Mouse (Mus musculus) forebrain, embryonic 15.5 days (tissue): ENCODE data around the gene Kpnb1. TPM values are rescaled to one million over a fixed set of nuclear protein-coding genes. Genes with fewer than 3 reads are reported as not detected.

Experiments used
- ATAC-seq: fragments of 200-750 bp; cut with Nextera tagmentation; replicated peaks from 2 replicates; pipeline ENCODE4 v1.8.0; 2017; ENCODE audit warnings: mild to moderate bottlenecking, moderate TSS enrichment, moderate library complexity
- H3K27ac ChIP-seq: fragments of 300-500 bp; sonication (generic); replicated peaks from 2 replicates; pipeline ENCODE4 v1.5.1; 2015; ENCODE audit warnings: mild to moderate bottlenecking, inconsistent platforms
- H3K27me3 ChIP-seq: fragments of 300-500 bp; sonication (generic); 2 replicates; pipeline ENCODE4 v1.6.1; 2015; ENCODE audit warnings: inconsistent platforms
- H3K36me3 ChIP-seq: fragments of 300-500 bp; sonication (generic); 2 replicates; pipeline ENCODE4 v1.6.1; 2015; ENCODE audit warnings: mild to moderate bottlenecking, inconsistent platforms
- H3K4me1 ChIP-seq: fragments of 300-500 bp; sonication (generic); 2 replicates; pipeline ENCODE4 v1.6.1; 2015; ENCODE audit warnings: inconsistent platforms
- H3K4me2 ChIP-seq: fragments of 300-500 bp; sonication (generic); replicated peaks from 2 replicates; pipeline ENCODE4 v1.6.1; 2015; ENCODE audit warnings: mild to moderate bottlenecking, inconsistent platforms
- H3K4me3 ChIP-seq: fragments of 300-500 bp; sonication (generic); 2 replicates; pipeline ENCODE4 v1.5.1; 2015; ENCODE audit warnings: mild to moderate bottlenecking, inconsistent platforms
- H3K9ac ChIP-seq: fragments of 300-500 bp; sonication (generic); replicated peaks from 2 replicates; pipeline ENCODE4 v1.6.1; 2015; ENCODE audit warnings: mild to moderate bottlenecking, inconsistent platforms
- H3K9me3 ChIP-seq: fragments of 300-500 bp; sonication (generic); 2 replicates; pipeline ENCODE4 v1.6.1; 2016; ENCODE audit warnings: inconsistent platforms
- WGBS: fragments of 180-500 bp; shearing (Covaris S2); methylation state at CpG from one replicate; pipeline ENCODE4 v1.1.7; 2015; ENCODE audit warnings: mixed read lengths; 5-methylcytosine and 5-hydroxymethylcytosine counted together
- polyA plus RNA-seq: library from polyadenylated mRNA; unstranded; fragments of >200 nt; fragmentation: Nextera tagmentation; extraction: Ambion mirVana; gene quantifications from 2 replicates; pipeline ENCODE4 v1.2.1, GENCODE M21; 2015

Kpnb1 gene
- polyA plus RNA-seq, 1 experiment from 2014 or later: 41.8 TPM

DNA sequence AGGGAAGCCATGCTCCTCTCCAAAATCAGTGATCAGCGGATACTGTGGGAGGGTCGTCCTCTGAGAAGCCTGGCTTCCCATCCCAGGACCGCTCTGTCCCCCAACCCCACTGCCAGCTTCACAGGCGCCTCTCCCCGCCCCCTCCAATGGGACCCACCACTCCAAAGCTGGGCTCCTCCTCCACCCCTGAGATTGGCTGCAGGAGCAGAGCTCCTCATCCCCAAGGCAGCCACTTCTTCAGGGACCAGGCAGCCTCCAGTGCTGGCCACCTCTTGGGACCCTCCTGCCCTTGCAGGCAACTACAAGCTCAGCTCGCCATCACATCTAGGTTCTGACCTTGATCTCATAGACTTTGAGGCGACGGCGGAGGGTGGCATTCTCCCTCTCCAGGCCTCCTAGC is 38.7 kb downstream of the Kpnb1 start:
- Histone ChIP-seq H3K4me2 (no peak overlapping the region), H3K36me3 (peaks cover 22% of the 10 kb centered on the region), H3K9ac (no peak overlapping the region), H3K4me1 (peaks cover 39% of the 10 kb centered on the region), H3K4me3 (peak overlapping the region; percentile 0; the same call in 1 of the 2 replicates), H3K9me3 (no peaks in the 10 kb centered on the region), H3K27me3 (no peaks in the 10 kb centered on the region), H3K27ac (no peak overlapping the region)
- 33% methylated on average over 9 of the region's 9 CpGs for WGBS
- ATAC-seq: no peak

GRCm38 (mm10) chr11:97148591-97148990 is 39.1 kb downstream of the Kpnb1 start:
- 33% methylated on average over 12 of the region's 12 CpGs for WGBS
- H3K9me3 ChIP-seq: no peaks in the 10 kb centered on the region
- H3K4me1 ChIP-seq: peaks cover 39% of the 10 kb centered on the region
- H3K27ac ChIP-seq: no peak overlapping the region
- H3K9ac ChIP-seq: no peak overlapping the region
- peaks cover 22% of the 10 kb centered on the region for H3K36me3 ChIP-seq
- H3K4me3 ChIP-seq: no peak overlapping the region
- ATAC-seq: no peak
- no peak overlapping the region for H3K4me2 ChIP-seq
- H3K27me3 ChIP-seq: no peaks in the 10 kb centered on the region

DNA sequence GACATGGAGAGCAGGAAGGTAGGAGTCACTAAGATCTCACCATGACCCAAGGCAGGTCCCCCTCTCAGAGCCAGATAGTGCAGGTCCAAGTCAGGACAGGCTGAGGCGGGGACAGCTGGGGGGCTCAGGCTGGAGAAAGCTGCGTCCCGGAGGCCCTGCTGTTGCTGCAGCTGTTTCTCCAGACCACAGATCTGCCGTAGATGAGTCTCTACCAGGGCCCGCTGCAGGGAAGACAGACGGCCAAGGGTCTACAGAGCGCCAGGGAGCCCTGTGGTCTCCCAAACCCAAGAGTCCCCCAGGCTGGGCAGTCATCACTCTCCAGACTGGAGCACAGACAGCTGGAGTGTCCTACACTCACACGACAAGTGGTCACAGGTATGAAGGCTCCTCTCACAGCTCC is 40.3 kb downstream of the Kpnb1 start:
- ATAC-seq: no peak
- no peak overlapping the region for H3K4me2 ChIP-seq
- H3K4me1 ChIP-seq: peaks cover 33% of the 10 kb centered on the region
- no peak overlapping the region for H3K4me3 ChIP-seq
- H3K27me3 ChIP-seq: no peaks in the 10 kb centered on the region
- no peaks in the 10 kb centered on the region for H3K9me3 ChIP-seq
- peaks cover 26% of the 10 kb centered on the region for H3K36me3 ChIP-seq
- 87% methylated on average over 8 of the region's 8 CpGs for WGBS
- H3K27ac ChIP-seq: no peak overlapping the region
- H3K9ac ChIP-seq: no peak overlapping the region

DNA sequence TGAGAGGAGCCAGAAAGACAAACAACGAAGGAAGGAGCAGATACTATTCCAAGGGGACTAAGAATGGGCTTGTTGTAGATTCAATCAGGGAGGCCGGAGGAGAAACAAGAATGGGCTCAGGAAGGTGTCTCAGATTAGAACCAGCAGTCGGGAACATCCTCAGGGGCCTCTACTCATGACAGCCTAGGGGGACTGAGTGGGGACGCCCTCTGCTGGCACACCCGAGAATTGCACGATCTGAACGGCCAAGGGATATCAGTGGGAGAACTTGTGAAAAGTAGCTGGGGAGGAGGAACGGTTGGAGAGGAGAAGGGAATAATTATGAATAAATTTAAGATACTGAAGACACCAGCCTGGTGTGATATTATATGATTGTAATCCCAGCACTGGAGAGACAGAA is 41.0 kb downstream of the Kpnb1 start:
- H3K27ac ChIP-seq: no peak overlapping the region
- H3K9me3 ChIP-seq: no peaks in the 10 kb centered on the region
- H3K4me2 ChIP-seq: no peak overlapping the region
- H3K27me3 ChIP-seq: no peaks in the 10 kb centered on the region
- no peak for ATAC-seq
- H3K36me3 ChIP-seq: peaks cover 26% of the 10 kb centered on the region
- 12% methylated on average over 8 of the region's 8 CpGs for WGBS
- H3K4me3 ChIP-seq: no peak overlapping the region
- H3K4me1 ChIP-seq: peaks cover 27% of the 10 kb centered on the region
- H3K9ac ChIP-seq: no peak overlapping the region

GRCm38 (mm10) chr11:97145951-97146350 is 41.7 kb downstream of the Kpnb1 start:
- H3K4me3 ChIP-seq: no peak overlapping the region
- H3K36me3 ChIP-seq: peaks cover 26% of the 10 kb centered on the region
- ATAC-seq: no peak
- H3K27ac ChIP-seq: no peak overlapping the region
- no peaks in the 10 kb centered on the region; the same call in 1 of the 2 replicates for H3K27me3 ChIP-seq
- H3K9me3 ChIP-seq: no peaks in the 10 kb centered on the region
- no peak overlapping the region for H3K9ac ChIP-seq
- 84% methylated on average over 9 of the region's 9 CpGs for WGBS
- H3K4me2 ChIP-seq: no peak overlapping the region
- H3K4me1 ChIP-seq: peaks cover 25% of the 10 kb centered on the region

DNA sequence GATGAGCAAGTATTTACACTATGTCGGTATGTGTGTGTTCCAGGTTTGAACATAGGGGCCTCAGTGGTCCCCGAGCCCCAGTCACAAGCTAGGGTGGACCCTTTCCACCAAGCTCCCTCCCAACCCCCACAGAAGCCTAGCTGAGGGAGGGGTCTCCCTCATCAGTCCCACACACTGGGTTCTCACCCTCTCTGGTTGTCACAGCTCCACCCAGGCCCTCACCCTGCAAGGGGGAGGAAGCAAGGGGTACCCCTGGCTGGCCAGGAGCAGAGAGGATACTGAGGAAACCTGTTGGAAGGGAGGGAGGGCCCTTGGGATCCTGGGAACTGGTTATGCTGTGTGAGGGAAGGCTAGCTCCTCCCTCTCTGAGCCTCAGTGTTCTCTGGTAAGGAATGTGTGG is 42.4 kb downstream of the Kpnb1 start:
- WGBS: 89% methylated on average over 2 of the region's 2 CpGs
- Histone ChIP-seq H3K36me3 (peaks cover 26% of the 10 kb centered on the region), H3K9me3 (no peaks in the 10 kb centered on the region), H3K9ac (no peak overlapping the region), H3K4me3 (no peak overlapping the region), H3K4me1 (peaks cover 24% of the 10 kb centered on the region), H3K27ac (no peak overlapping the region), H3K4me2 (no peak overlapping the region), H3K27me3 (no peaks in the 10 kb centered on the region; the same call in 1 of the 2 replicates)
- no peak for ATAC-seq

DNA sequence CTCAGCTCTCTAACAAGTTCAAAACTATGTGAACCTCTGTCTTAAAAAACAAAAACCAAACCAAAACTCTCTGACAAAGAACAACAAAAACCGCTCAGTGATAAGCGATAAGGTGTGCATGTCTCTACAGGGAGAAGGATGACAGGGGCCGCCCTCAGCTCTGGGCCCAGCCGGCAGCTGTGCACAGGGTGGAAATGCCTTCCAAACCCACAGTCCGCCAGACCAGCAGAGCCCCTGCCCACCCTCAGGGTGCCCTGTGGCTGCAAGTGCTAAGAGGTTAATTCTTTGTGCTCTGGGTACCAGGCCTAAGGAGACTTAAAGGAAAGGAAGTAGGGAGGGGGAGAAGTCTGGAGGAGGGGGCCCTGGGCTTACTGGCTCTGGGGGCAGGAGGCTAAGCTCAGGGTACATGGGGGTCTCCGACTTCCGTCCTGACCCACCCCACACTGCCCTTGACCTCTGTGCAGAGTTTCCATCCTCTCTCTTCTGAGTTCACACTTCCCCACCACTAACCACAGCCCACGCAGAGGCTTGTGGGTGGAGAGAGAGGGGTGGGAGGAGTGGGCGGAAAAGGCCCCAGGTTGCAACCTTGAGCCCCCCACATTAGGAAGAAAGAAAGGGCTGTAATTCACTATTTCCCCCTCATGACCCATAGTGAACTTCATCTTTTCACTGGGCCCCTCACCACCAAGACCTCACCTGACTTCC is 44.3 kb downstream of the Kpnb1 start:
- no peak for ATAC-seq
- Histone ChIP-seq H3K4me1 (peaks cover 19% of the 10 kb centered on the region), H3K4me2 (no peak overlapping the region), H3K9ac (no peak overlapping the region), H3K36me3 (peaks cover 26% of the 10 kb centered on the region), H3K27me3 (peaks cover 3% of the 10 kb centered on the region; the same call in 1 of the 2 replicates), H3K9me3 (no peaks in the 10 kb centered on the region), H3K4me3 (no peak overlapping the region), H3K27ac (no peak overlapping the region)
- WGBS: 85% methylated on average over 9 of the region's 9 CpGs

DNA sequence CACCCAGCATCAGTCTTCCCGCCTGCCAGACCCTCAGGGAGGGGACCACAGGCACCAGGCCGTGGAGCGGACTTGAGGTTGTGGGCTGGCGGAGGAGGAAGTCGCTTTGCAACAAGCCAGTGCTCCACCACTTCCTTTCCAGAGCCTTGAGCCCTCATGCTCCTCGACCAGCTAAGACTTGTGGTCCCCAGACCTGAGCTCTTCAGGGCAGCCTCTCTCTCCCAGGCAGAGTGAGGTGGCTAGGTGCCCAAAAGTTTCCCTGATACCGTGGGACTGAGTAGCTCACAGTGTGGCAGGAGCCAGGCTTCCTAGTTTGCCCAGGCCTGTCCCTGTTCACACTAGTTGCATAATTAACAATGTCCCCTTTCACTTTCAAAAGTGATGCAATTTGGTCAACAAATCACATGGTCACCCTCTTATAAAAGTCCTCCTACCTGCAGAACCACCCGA is 45.5 kb downstream of the Kpnb1 start:
- ATAC-seq: no peak
- Histone ChIP-seq H3K36me3 (peaks cover 23% of the 10 kb centered on the region), H3K4me3 (no peak overlapping the region), H3K27ac (no peak overlapping the region), H3K27me3 (peaks cover 3% of the 10 kb centered on the region; the same call in 1 of the 2 replicates), H3K4me1 (peaks cover 22% of the 10 kb centered on the region), H3K9ac (no peak overlapping the region), H3K4me2 (no peak overlapping the region), H3K9me3 (no peaks in the 10 kb centered on the region)
- WGBS: 69% methylated on average over 8 of the region's 8 CpGs

DNA sequence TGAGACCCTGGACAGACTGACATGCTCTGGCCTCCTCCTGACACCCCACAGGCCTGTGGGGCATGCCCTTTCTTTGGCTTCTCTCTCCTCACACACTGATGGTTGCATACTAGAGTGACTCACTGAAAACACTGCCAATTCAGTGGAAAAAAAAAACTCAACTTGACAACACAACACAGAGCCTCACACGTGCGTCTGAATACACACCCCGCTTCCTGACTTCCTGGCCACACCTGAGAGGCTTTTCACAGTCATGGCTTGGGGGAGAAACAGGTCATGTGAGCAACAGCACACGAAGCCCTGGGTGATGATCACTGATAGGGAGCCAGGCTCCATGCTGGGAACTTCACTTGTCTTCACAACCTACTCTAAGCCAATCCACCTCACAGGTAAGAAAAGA is 46.9 kb downstream of the Kpnb1 start:
- no peak overlapping the region for H3K9ac ChIP-seq
- H3K36me3 ChIP-seq: peaks cover 16% of the 10 kb centered on the region; the same call in 1 of the 2 replicates
- no peaks in the 10 kb centered on the region for H3K9me3 ChIP-seq
- no peak overlapping the region for H3K27ac ChIP-seq
- peaks cover 3% of the 10 kb centered on the region; the same call in 1 of the 2 replicates for H3K27me3 ChIP-seq
- no peak overlapping the region for H3K4me3 ChIP-seq
- WGBS: 77% methylated on average over 4 of the region's 4 CpGs
- H3K4me1 ChIP-seq: peaks cover 16% of the 10 kb centered on the region
- ATAC-seq: no peak
- no peak overlapping the region for H3K4me2 ChIP-seq

DNA sequence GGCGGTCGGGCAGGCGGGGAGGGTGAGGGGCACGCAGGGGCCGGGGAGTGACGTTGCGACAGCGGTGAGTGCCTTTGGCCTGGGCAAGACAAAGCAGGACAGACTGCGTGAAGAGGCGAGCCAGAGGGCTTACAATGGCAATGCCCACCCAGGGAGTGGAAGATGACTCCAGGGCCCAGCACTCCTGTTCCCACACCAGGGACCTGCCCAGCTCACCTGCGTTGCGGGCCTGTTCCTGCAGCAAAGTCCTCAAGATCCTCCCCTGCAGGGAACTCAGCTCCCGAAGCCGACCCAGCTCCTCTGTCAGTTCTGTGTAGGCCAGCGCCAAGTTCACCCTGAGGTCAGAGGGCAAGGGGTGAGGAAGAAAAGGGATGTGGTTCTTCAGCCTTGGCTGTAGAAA is 48.4 kb downstream of the Kpnb1 start:
- Histone ChIP-seq H3K27ac (no peak overlapping the region), H3K36me3 (peaks cover 6% of the 10 kb centered on the region; the same call in 1 of the 2 replicates), H3K9ac (peak overlapping the region; percentile 54), H3K27me3 (peaks cover 3% of the 10 kb centered on the region; the same call in 1 of the 2 replicates), H3K4me3 (peak overlapping the region; percentile 42), H3K4me2 (peak overlapping the region; percentile 75), H3K4me1 (peaks cover 16% of the 10 kb centered on the region), H3K9me3 (no peaks in the 10 kb centered on the region)
- ATAC-seq: no peak; the same call in 1 of the 2 replicates
- WGBS: 21% methylated on average over 14 of the region's 15 CpGs

DNA sequence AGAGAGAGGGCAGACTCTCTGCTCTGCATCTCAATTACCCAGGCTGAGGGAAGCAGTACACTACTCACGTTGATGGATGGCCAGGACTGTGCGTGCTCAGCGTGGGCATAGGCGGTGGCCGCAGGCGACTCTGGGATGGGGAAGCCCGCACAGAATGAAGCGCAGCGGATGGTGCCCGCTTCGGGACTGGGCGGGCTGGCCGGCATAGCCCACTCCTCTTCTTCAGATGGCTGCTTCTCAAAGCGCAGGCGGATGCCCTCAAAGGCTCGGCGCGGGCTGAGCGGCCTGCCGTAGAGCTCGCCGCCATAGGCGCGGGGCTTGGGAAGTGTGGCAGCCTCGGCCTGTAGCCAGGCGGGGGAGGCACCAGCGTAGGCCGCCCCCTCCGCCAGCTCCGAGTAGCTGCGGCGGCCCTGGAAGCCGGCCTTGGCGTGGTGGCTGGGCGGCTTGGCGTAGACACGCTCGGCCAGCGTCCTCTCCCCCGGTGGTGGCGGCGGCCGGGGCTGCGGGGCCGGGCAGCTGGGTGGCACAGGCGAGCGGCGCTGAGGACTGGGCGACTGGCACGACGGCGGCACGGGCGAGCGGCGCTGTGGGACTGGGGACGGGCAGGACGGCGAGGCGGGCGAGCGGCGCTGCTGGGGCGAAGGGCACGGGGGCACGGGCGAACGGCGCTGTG is 49.0 kb downstream of the Kpnb1 start:
- ATAC-seq: peak; percentile 82
- Histone ChIP-seq H3K4me1 (peaks cover 16% of the 10 kb centered on the region), H3K4me3 (peak overlapping the region; percentile 42), H3K27ac (no peak overlapping the region), H3K36me3 (peaks cover 4% of the 10 kb centered on the region; the same call in 1 of the 2 replicates), H3K9ac (peak overlapping the region; percentile 54), H3K9me3 (no peaks in the 10 kb centered on the region), H3K4me2 (peak overlapping the region; percentile 75), H3K27me3 (peaks cover 3% of the 10 kb centered on the region; the same call in 1 of the 2 replicates)
- 10% methylated on average over 69 of the region's 69 CpGs for WGBS

DNA sequence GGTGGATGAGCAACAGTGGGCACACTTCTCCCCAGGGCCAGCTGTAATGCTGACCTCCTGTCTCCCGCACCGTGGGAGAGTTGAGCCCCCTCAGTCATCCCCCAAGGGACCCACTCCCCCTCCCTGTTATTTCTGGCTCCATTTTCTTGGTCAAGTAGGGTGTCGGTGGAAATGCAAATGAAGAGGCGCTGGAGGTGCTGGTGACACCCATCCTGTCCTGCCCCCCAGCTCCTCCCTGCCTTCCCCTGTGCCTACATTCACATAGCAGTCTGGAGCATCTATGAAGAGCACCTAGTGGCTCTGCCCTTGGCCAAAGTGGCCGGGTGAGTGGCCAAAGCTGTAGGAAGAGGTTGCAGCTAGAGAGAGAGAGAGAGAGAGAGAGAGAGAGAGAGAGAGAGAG is 54.4 kb downstream of the Kpnb1 start:
- Histone ChIP-seq H3K9ac (no peak overlapping the region), H3K9me3 (no peaks in the 10 kb centered on the region), H3K27me3 (no peaks in the 10 kb centered on the region), H3K4me3 (no peak overlapping the region), H3K4me2 (no peak overlapping the region), H3K27ac (no peak overlapping the region), H3K36me3 (no peaks in the 10 kb centered on the region), H3K4me1 (peaks cover 2% of the 10 kb centered on the region)
- WGBS: 71% methylated on average over 5 of the region's 5 CpGs
- ATAC-seq: no peak
